Mouse (Mus musculus): ENCODE data around the gene Ehhadh.

DNA sequence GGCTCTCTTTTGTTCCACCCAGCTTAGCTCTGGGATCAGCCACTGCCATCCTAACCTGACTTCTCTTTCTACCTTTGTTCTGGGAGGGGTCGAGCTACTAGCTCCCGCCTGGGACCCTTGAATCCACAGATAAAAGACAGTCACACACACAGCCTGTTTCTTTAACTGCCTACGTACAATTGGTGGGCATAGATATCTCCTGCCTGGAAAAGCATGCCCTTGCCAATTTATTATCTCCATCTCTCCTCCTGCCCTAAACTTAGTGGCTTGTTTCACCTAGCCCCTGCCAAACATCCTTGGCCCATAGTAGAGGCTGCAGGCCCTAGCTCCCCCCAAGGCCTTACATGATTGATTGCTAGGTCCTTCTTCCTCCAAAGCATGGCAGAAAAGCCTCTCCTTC lies 46.1 kb downstream of the Ehhadh start:
- TF ChIP-seq CTCF (IDR thresholded peaks at IDR 0.05; ENCODE audit: borderline replicate concordance, insufficient read depth, low read depth, low read length) (no peak), POLR2A (IDR thresholded peaks at IDR 0.05; ENCODE audit: borderline replicate concordance, insufficient read depth, low read length) (no peak)
